Mouse (Mus musculus) cerebellum, postnatal 25 days (tissue): ENCODE data around the gene Galnt18.

Experiments
- DNase-seq, 2 experiments: peaks; one replicate each; pipeline ENCODE4 v3.0.0; 2021; ENCODE audit warnings: mixed read lengths in 2 of 2

Gene Galnt18

GRCm38 (mm10) chr7:111779504-111780242 lies at the start of gene Galnt18:
Gene Galnt18, minus strand, starts transcription at chr7:111779977.
- DNase-seq, result peak; percentile 96 to 97

- DNase-seq, result no peak
Measured at GRCm38 (mm10) chr7:111827337-111827736, 47.6 kb upstream of the Galnt18 start.

GRCm38 (mm10) chr7:111813093-111813492 lies 33.3 kb upstream of the Galnt18 start:
- DNase-seq, result no peak

- DNase-seq, result no peak
Measured at GRCm38 (mm10) chr7:111811036-111811435, 31.3 kb upstream of the Galnt18 start.

- no peak for DNase-seq
Measured at GRCm38 (mm10) chr7:111809796-111810195, 30.0 kb upstream of the Galnt18 start.

- DNase-seq, result no peak
Measured at GRCm38 (mm10) chr7:111806083-111806482, 26.3 kb upstream of the Galnt18 start.

GRCm38 (mm10) chr7:111804646-111805045 lies 24.9 kb upstream of the Galnt18 start:
- DNase-seq, result no peak

GRCm38 (mm10) chr7:111800785-111801184 lies 21.0 kb upstream of the Galnt18 start:
- no peak for DNase-seq

- DNase-seq, result no peak
Measured at GRCm38 (mm10) chr7:111800120-111800519, 20.3 kb upstream of the Galnt18 start.

GRCm38 (mm10) chr7:111799021-111799420 lies 19.2 kb upstream of the Galnt18 start:
- DNase-seq, result peak in 1 of 2 experiments; percentile 17

- DNase-seq, result no peak
Measured at GRCm38 (mm10) chr7:111797337-111798010, 17.7 kb upstream of the Galnt18 start.

GRCm38 (mm10) chr7:111795059-111795458 lies 15.3 kb upstream of the Galnt18 start:
- no peak for DNase-seq

- no peak for DNase-seq
Measured at GRCm38 (mm10) chr7:111792154-111792553, 12.4 kb upstream of the Galnt18 start.

- no peak for DNase-seq
Measured at GRCm38 (mm10) chr7:111791347-111791746, 11.6 kb upstream of the Galnt18 start.

GRCm38 (mm10) chr7:111787921-111788320 lies 8.1 kb upstream of the Galnt18 start:
- no peak for DNase-seq

- no peak for DNase-seq
Measured at GRCm38 (mm10) chr7:111785478-111785877, 5.7 kb upstream of the Galnt18 start.

- peak; percentile 67 to 84 for DNase-seq
Measured at GRCm38 (mm10) chr7:111782126-111782525, 2.3 kb upstream of the Galnt18 start.

GRCm38 (mm10) chr7:111781316-111781715 lies 1.5 kb upstream of the Galnt18 start:
- no peak for DNase-seq

- peak; percentile 49 to 56 for DNase-seq
Measured at GRCm38 (mm10) chr7:111778789-111779503, 831 bp downstream of the Galnt18 start.

GRCm38 (mm10) chr7:111778212-111778611 lies 1.6 kb downstream of the Galnt18 start:
- DNase-seq, result peak in 1 of 2 experiments; percentile 25

- no peak for DNase-seq
Measured at GRCm38 (mm10) chr7:111777186-111777585, 2.6 kb downstream of the Galnt18 start.

GRCm38 (mm10) chr7:111776160-111776559 lies 3.6 kb downstream of the Galnt18 start:
- no peak for DNase-seq

- no peak for DNase-seq
Measured at GRCm38 (mm10) chr7:111772398-111772797, 7.4 kb downstream of the Galnt18 start.
